Mouse (Mus musculus): ENCODE measurements at regions not wholly inside any gene's neighbourhood (a gene's known extent, or its start where the extent isn't known, plus 50 kb on each side); places are given as distances from the start of the nearest gene placed in this dataset.
"Not testable (repeated sequence)": the region's sequence is repeated elsewhere in the genome, so short reads cannot be mapped to it uniquely, and the experiment has no call there.

DNA sequence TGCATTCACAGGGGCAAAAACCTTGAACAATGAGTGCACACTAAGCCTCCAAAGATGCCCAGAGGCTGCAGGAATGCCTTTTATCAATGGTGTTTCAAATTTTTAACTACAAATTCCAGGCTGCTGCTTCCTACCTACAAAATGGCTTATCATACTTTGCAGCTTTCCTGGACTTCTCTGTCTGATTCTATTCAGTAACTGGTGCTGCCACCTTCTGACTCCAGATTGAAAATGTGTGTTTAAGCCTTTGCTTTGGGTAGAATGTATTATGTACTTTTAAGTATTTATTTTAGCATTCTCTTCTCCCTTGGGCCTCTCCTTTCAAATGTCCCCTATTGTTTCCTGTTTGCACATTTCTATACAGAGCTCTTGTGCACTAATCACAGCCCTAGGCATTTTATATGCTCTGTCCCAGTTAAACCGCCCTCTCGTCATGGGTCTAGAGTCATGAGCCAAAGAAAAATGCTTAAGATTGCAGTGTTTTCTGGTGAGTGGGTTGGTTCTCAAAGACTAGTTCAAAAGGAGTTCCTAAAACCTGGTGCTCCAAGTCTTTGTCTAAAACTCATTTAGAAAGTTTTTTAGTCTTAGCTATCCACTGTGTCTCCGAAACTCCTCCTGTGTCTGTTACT is 472.3 kb upstream of the Dpp10 start:
- ChIA-PET CTCF (no interaction called here), POLR2A (no interaction called here)

GRCm38 (mm10) chr1:124510492-124510891 is 465.1 kb upstream of the Dpp10 start:
- ChIA-PET POLR2A (no interaction called here), CTCF (no interaction called here)

GRCm38 (mm10) chr1:124488456-124488855 is 443.1 kb upstream of the Dpp10 start:
- CTCF ChIA-PET = no interaction called here
- POLR2A ChIA-PET = no interaction called here

- ChIA-PET CTCF (no interaction called here), POLR2A (no interaction called here)
These were observed 442.6 kb upstream of the Dpp10 start for GRCm38 (mm10) chr1:124487965-124488364.

DNA sequence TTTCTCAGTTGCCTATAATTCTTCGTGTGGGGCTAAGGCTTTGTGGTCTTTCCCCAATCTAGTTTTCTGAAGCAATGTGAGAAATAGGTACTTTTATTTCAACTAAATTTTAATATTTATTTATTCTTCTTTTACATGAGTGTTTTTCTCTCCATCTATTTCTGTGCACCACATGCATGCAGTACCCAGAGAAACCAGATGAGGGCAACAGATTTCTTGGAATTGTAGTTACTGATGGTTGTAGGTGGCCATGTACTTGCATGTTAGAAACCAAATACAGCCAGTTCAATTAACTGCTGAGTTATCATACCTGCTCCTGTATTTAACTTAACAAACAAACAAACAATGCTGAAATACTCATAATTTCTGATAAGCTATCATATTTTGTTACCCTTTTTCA is 404.8 kb upstream of the Dpp10 start:
- ChIA-PET POLR2A (no interaction called here), CTCF (no interaction called here)

- POLR2A ChIA-PET = no interaction called here
- CTCF ChIA-PET = no interaction called here
These were observed 394.2 kb upstream of the Dpp10 start for GRCm38 (mm10) chr1:124439526-124439925.

GRCm38 (mm10) chr1:124435850-124436249 is 390.5 kb upstream of the Dpp10 start:
- POLR2A ChIA-PET = no interaction called here
- CTCF ChIA-PET = no interaction called here

GRCm38 (mm10) chr1:124429583-124429982 is 384.2 kb upstream of the Dpp10 start:
- ChIA-PET POLR2A (no interaction called here), CTCF (no interaction called here)

DNA sequence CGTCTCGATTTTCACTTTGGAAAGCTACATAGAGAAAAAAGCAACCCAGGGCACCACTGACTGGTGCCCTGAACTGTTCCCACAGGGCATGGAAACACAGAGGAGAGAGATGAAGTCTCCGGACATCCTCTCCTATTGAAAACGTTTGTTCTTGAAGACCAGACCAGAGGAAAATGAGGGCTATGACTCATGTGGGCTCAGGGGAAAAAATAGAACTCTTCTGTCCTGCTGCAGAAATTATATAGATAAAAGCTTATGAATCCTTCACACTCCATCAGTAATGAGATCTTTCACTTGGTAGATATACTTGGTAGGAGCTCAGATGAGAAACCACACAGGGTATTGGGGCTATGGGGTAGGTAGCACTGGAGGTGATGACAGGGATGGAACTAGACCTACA is 371.4 kb upstream of the Dpp10 start:
- POLR2A ChIA-PET = no interaction called here
- CTCF ChIA-PET = no interaction called here

GRCm38 (mm10) chr1:124410236-124410635 is 364.9 kb upstream of the Dpp10 start:
- POLR2A ChIA-PET = no interaction called here
- CTCF ChIA-PET = no interaction called here

DNA sequence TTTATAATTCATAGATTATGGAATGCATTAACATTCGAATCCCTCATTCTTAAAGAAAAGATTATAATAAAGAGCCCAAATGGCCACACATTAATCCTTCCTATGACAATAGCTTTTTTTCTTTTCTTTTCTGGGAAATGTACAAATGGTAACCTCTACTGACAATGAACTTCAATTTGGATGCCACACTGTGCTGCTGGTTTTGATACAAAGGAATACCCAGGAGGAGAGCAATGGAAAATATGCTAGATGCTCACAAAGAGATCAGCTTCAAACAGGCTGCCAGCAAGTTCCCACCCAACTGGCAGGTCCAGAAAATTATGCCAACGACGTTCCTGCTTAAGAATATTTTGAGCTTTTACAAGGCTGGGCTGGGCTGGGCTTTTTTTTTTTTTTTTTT is 364.4 kb upstream of the Dpp10 start:
- POLR2A ChIA-PET = interaction anchor here in 1 of 4 experiments (0.6 kb wide), 1 partner anchor 741 kb away, joined by 3 read pairs; no protein-coding TSS in a partner anchor
- CTCF ChIA-PET = no interaction called here

- ChIA-PET POLR2A (no interaction called here), CTCF (no interaction called here)
These were observed 324.2 kb upstream of the Dpp10 start for GRCm38 (mm10) chr1:124369604-124370003.

GRCm38 (mm10) chr1:124348491-124348890 is 303.1 kb upstream of the Dpp10 start:
- POLR2A ChIA-PET, CTCF ChIA-PET: not testable (repeated sequence)

- ChIA-PET POLR2A (no interaction called here), CTCF (no interaction called here)
These were observed 294.1 kb upstream of the Dpp10 start for GRCm38 (mm10) chr1:124339444-124339843.

GRCm38 (mm10) chr1:124338648-124339047 is 293.3 kb upstream of the Dpp10 start:
- POLR2A ChIA-PET = no interaction called here

GRCm38 (mm10) chr1:124332294-124332693 is 286.9 kb upstream of the Dpp10 start:
- ChIA-PET POLR2A (no interaction called here), CTCF (no interaction called here)

More at GRCm38 (mm10) chr1:124338648-124339047, 293.3 kb upstream of the Dpp10 start:
- CTCF ChIA-PET = no interaction called here
